In the genomic region with DNA sequence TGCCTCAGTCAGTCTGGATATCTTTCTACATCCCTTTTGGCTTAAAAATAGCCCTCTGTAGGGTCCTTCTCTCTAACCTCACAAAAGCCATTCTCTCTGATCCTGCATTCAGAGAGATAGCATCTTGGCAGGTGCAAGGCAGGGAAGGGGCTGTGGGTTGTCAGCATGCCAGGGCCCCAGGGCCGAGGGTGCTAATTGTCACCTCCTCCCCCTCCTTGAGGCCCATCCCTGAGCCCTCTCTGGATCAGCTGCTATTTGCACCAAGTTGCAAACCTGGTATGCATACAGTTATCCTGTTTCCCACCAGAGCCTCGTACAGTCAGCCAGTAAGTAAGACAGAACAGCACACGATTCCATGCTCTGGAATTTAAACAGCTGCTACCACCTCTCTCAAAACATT, we compare ENCODE assay signal across 12 mouse cellular contexts.
DNase-seq lines count a peak whose midpoint lies in the region; ATAC-seq and TF ChIP-seq lines count a peak whose summit lies in the region.
"Had no signal": no experiment of that assay in that cellular context is flagged by ENCODE, and none has a peak within 500 bp of the region (broad histone marks: within the 10 kb centered on the region; RNA-seq: fewer than 3 reads in every experiment).

No protein-coding gene starts in this region.

- TF ChIP-seq POLR2A in brain, embryonic 14.5 days (IDR thresholded peaks at IDR 0.05; ENCODE audit: borderline replicate concordance, extremely low read depth, insufficient read depth, insufficient read length, poor library complexity, severe bottlenecking) = no peak

- ATAC-seq in heart, embryonic 14.5 days (ENCODE audit: insufficient number of reproducible peaks, insufficient read depth, low FRiP score, low read depth) = no peak
- peak; percentile 27; the same call in 1 of the 2 replicates for ATAC-seq in forebrain, embryonic 14.5 days
- no peak for ATAC-seq in midbrain, embryonic 12.5 days (ENCODE audit: low FRiP score, low read depth)
- ATAC-seq in lung, postnatal 0 days = no peak
- ATAC-seq: CD4-positive, CD25-positive, alpha-beta regulatory T cell, adult 4 months; intestine, postnatal 0 days had no signal

- H3K4me1 ChIP-seq in heart, embryonic 14.5 days (ENCODE audit: control insufficient read depth in 2 of 2, insufficient read depth in 2 of 2, low read length in 2 of 2) = peaks cover 11 to 28% of the 10 kb centered on the region in 2 experiments
- peaks cover 32% of the 10 kb centered on the region for H3K4me1 ChIP-seq in forebrain, embryonic 14.5 days (ENCODE audit: control insufficient read depth, insufficient read depth, low read length)
- peaks cover 41% of the 10 kb centered on the region for H3K4me1 ChIP-seq in midbrain, embryonic 12.5 days
- no peaks in the 10 kb centered on the region for H3K4me1 ChIP-seq in lung, postnatal 0 days (ENCODE audit: insufficient read depth, low read depth, low read length)

- H3K9me3 ChIP-seq in heart, embryonic 14.5 days (ENCODE audit: control insufficient read depth, low read length) = no peaks in the 10 kb centered on the region
- no peaks in the 10 kb centered on the region for H3K9me3 ChIP-seq in forebrain, embryonic 14.5 days (replicated peaks; ENCODE audit: control insufficient read depth, low read length)
- H3K9me3 ChIP-seq in midbrain, embryonic 12.5 days = no peaks in the 10 kb centered on the region
- no peaks in the 10 kb centered on the region for H3K9me3 ChIP-seq in lung, postnatal 0 days (ENCODE audit: low read length)
- H3K9me3 ChIP-seq: liver, embryonic 15.5 days had no signal

- no peak overlapping the region; a peak in 1 of 4 replicates for H3K27ac ChIP-seq in heart, embryonic 14.5 days (replicated peaks in 1 of 2; ENCODE audit: control insufficient read depth in 1 of 2, insufficient read depth in 1 of 2, low read depth in 2 of 2, low read length in 2 of 2)
- 0 out of 2 replicates have a peak overlapping the region, but pooled peaks have one; percentile 70 for H3K27ac ChIP-seq in forebrain, embryonic 14.5 days (ENCODE audit: low read depth, low read length)
- H3K27ac ChIP-seq in midbrain, embryonic 12.5 days (replicated peaks) = 0 out of 2 replicates have a peak overlapping the region, but pooled peaks have one; percentile 65
- H3K27ac ChIP-seq in lung, postnatal 0 days (ENCODE audit: low read length) = no peak overlapping the region
- H3K27ac ChIP-seq: liver, embryonic 15.5 days had no signal

- no peak overlapping the region for H3K4me3 ChIP-seq in heart, embryonic 14.5 days (ENCODE audit: control insufficient read depth in 1 of 2, insufficient read depth in 1 of 2, low read depth in 1 of 2, low read length in 2 of 2)
- H3K4me3 ChIP-seq in forebrain, embryonic 14.5 days (ENCODE audit: low read depth, low read length) = no peak overlapping the region
- H3K4me3 ChIP-seq in midbrain, embryonic 12.5 days = no peak overlapping the region
- no peak overlapping the region for H3K4me3 ChIP-seq in lung, postnatal 0 days (ENCODE audit: low read depth, low read length)
- H3K4me3 ChIP-seq: liver, embryonic 15.5 days had no signal

- H3K27me3 ChIP-seq in heart, embryonic 14.5 days (ENCODE audit: control insufficient read depth, insufficient read depth, low read length) = no peaks in the 10 kb centered on the region
- H3K27me3 ChIP-seq in forebrain, embryonic 14.5 days (replicated peaks; ENCODE audit: control insufficient read depth, insufficient read depth, low read length) = no peaks in the 10 kb centered on the region
- 0 out of 2 replicates have a peak, but pooled peaks cover 5% of the 10 kb centered on the region for H3K27me3 ChIP-seq in midbrain, embryonic 12.5 days
- no peaks in the 10 kb centered on the region for H3K27me3 ChIP-seq in lung, postnatal 0 days (replicated peaks; ENCODE audit: insufficient read depth, low read length)
- H3K27me3 ChIP-seq: liver, embryonic 15.5 days had no signal

- no peak for TF ChIP-seq EP300 in lung, postnatal 0 days (IDR thresholded peaks at IDR 0.05)

- DNase-seq in heart, postnatal 14 days = no peak
- peak; percentile 66 for DNase-seq in brain, embryonic 14.5 days (ENCODE audit: low read depth)
- DNase-seq in forebrain, embryonic 14.5 days (ENCODE audit: low spot score) = no peak
- no peak for DNase-seq in lung, postnatal 0 days (ENCODE audit: low spot score)
- DNase-seq in urinary bladder, postnatal 10 days (ENCODE audit: low spot score) = no peak
- DNase-seq in adipocyte (ENCODE audit: low spot score) = no peak
- DNase-seq: cerebellum, adult 9-11 months had no signal

- no peak for TF ChIP-seq CTCF in brain, embryonic 14.5 days (IDR thresholded peaks at IDR 0.05; ENCODE audit: borderline replicate concordance, extremely low read depth, insufficient read depth, insufficient read length)
- no peak for TF ChIP-seq CTCF in lung, postnatal 0 days (IDR thresholded peaks at IDR 0.05)

- peak overlapping the region; percentile 11; the same call in 1 of the 2 replicates for H3K9ac ChIP-seq in heart, embryonic 14.5 days (ENCODE audit: low read length)
- H3K9ac ChIP-seq in forebrain, embryonic 14.5 days (ENCODE audit: low read length) = peak overlapping the region; percentile 33; the same call in 1 of the 2 replicates
- H3K9ac ChIP-seq in midbrain, embryonic 12.5 days (replicated peaks) = no peak overlapping the region
- no peak overlapping the region for H3K9ac ChIP-seq in lung, postnatal 0 days (replicated peaks; ENCODE audit: low read depth)
- H3K9ac ChIP-seq: liver, embryonic 15.5 days had no signal

- no peak overlapping the region for H3K4me2 ChIP-seq in heart, embryonic 14.5 days (ENCODE audit: low read length)
- H3K4me2 ChIP-seq in forebrain, embryonic 14.5 days (ENCODE audit: low read length) = no peak overlapping the region
- H3K4me2 ChIP-seq in midbrain, embryonic 12.5 days (replicated peaks) = no peak overlapping the region
- no peak overlapping the region for H3K4me2 ChIP-seq in lung, postnatal 0 days (replicated peaks; ENCODE audit: low read depth, low read length)

- intact Hi-C loops in heart, postnatal 14 days (cut with DNase I) = no loop called here

- WGBS in heart, embryonic 14.5 days = 13% methylated on average over 3 of the region's 3 CpGs
- 29% methylated on average over 3 of the region's 3 CpGs for WGBS in forebrain, embryonic 14.5 days
- WGBS in midbrain, embryonic 12.5 days = 65% methylated on average over 3 of the region's 3 CpGs
- 21% methylated on average over 3 of the region's 3 CpGs for WGBS in lung, postnatal 0 days

- H3K36me3 ChIP-seq in heart, embryonic 14.5 days (ENCODE audit: control insufficient read depth, insufficient read depth, low read length) = no peaks in the 10 kb centered on the region
- H3K36me3 ChIP-seq in forebrain, embryonic 14.5 days (ENCODE audit: control insufficient read depth, insufficient read depth, low read length) = no peaks in the 10 kb centered on the region
- no peaks in the 10 kb centered on the region for H3K36me3 ChIP-seq in midbrain, embryonic 12.5 days
- H3K36me3 ChIP-seq in lung, postnatal 0 days (ENCODE audit: insufficient read depth, low read length) = no peaks in the 10 kb centered on the region
- H3K36me3 ChIP-seq: liver, embryonic 15.5 days had no signal

Comparison
In these comparisons a context has a peak if more than half of its experiments do, and no peak if none do; other contexts are left out.
1. H3K27ac ChIP-seq: peak in forebrain, embryonic 14.5 days (single experiment) and midbrain, embryonic 12.5 days (single experiment); none in heart, embryonic 14.5 days (0 of 2) and lung, postnatal 0 days (single experiment).
2. H3K9ac ChIP-seq: peak in heart, embryonic 14.5 days (single experiment) and forebrain, embryonic 14.5 days (single experiment); none in midbrain, embryonic 12.5 days (single experiment) and lung, postnatal 0 days (single experiment).